Mouse (Mus musculus) CH12.LX (cell line): ENCODE results near the gene Gpx6. TPM values are rescaled to one million over a fixed set of nuclear protein-coding genes. Genes with fewer than 3 reads are reported as not detected.

Experiments
- DNase-seq: peaks from one replicate; pipeline ENCODE4 v3.0.0-alpha.2; 2013; ENCODE audit errors: extremely low read depth
- H3K27ac ChIP-seq: 2 replicates; pipeline ENCODE4 v1.5.1; 2012; ENCODE audit warnings: low read depth, mild to moderate bottlenecking, control low read depth, moderate library complexity; ENCODE audit not compliant: insufficient read depth
- H3K27me3 ChIP-seq: replicated peaks from 2 replicates; pipeline ENCODE3; 2012; ENCODE audit warnings: inconsistent platforms
- H3K36me3 ChIP-seq, 2 experiments: replicated peaks in 1 of 2; 2 replicates each; pipeline versions ENCODE3 to v1.6.1; 2012; ENCODE audit warnings: inconsistent platforms in 1 of 2, low read length in 1 of 2, mild to moderate bottlenecking in 1 of 2, mixed read lengths in 1 of 2, moderate library complexity in 1 of 2; ENCODE audit not compliant: control insufficient read depth in 1 of 2, insufficient read depth in 1 of 2
- H3K4me1 ChIP-seq, 2 experiments: 2 replicates each; pipeline ENCODE4 v1.6.1; 2012; ENCODE audit warnings: inconsistent platforms in 1 of 2, moderate library complexity in 1 of 2; ENCODE audit not compliant: insufficient read depth in 2 of 2, control insufficient read depth in 1 of 2
- H3K4me2 ChIP-seq: 2 replicates; pipeline ENCODE4 v1.6.1; 2012; ENCODE audit warnings: low read depth, mild to moderate bottlenecking, control low read depth; ENCODE audit not compliant: poor library complexity, insufficient read depth, severe bottlenecking
- H3K4me3 ChIP-seq, 3 experiments: fragments of 150-350 bp in 1 of 3; sonication (generic) in 1 of 3; replicated peaks in 1 of 3; 2 replicates each; pipeline versions ENCODE3 to v1.5.1; 2011 to 2012; ENCODE audit warnings: low read depth in 2 of 3, low read length in 2 of 3, mild to moderate bottlenecking in 2 of 3, moderate library complexity in 2 of 3, control low read depth in 1 of 3, improper control_type of control experiment in 1 of 3, inconsistent platforms in 1 of 3, mixed read lengths in 1 of 3; ENCODE audit not compliant: poor library complexity in 1 of 3
- H3K79me2 ChIP-seq: replicated peaks from 2 replicates; pipeline ENCODE4 v1.6.1; 2012; ENCODE audit warnings: mild to moderate bottlenecking, moderate library complexity; ENCODE audit not compliant: control insufficient read depth, poor library complexity, insufficient read depth, severe bottlenecking; ENCODE audit errors: extremely low read depth
- H3K9ac ChIP-seq: 2 replicates; pipeline ENCODE4 v1.6.1; 2012; ENCODE audit warnings: low read depth, mild to moderate bottlenecking, control low read depth, moderate library complexity; ENCODE audit not compliant: insufficient read depth
- H3K9me3 ChIP-seq: replicated peaks from 2 replicates; pipeline ENCODE3; 2012; ENCODE audit warnings: low read length, inconsistent platforms, mixed read lengths
- BHLHE40 ChIP-seq: IDR thresholded peaks from 2 replicates; pipeline ENCODE4 v1.6.1; 2011; ENCODE audit warnings: mild to moderate bottlenecking, low read depth, low read length, improper control_type of control experiment
- CHD2 ChIP-seq: IDR thresholded peaks from 2 replicates; pipeline ENCODE4 v1.6.1; 2011; ENCODE audit warnings: low read length, improper control_type of control experiment
- EP300 ChIP-seq: IDR thresholded peaks from 2 replicates; pipeline ENCODE4 v1.6.1; 2011; ENCODE audit warnings: low read length, improper control_type of control experiment
- ETS1 ChIP-seq: conservative IDR thresholded peaks from 2 replicates; pipeline ENCODE4 v1.6.1; 2012; ENCODE audit warnings: low read depth, mild to moderate bottlenecking, inconsistent platforms, low read length, improper control_type of control experiment, moderate library complexity
- HCFC1 ChIP-seq: IDR thresholded peaks from 2 replicates; pipeline ENCODE4 v1.6.1; 2012; ENCODE audit warnings: low read depth, mild to moderate bottlenecking, inconsistent platforms, low read length, improper control_type of control experiment
- JUND ChIP-seq: conservative IDR thresholded peaks from 2 replicates; pipeline ENCODE4 v1.6.1; 2011; ENCODE audit warnings: low read depth, low read length, improper control_type of control experiment
- KAT2A ChIP-seq: IDR thresholded peaks from 2 replicates; pipeline ENCODE4 v1.6.1; 2012; ENCODE audit warnings: low read length, improper control_type of control experiment, inconsistent platforms; ENCODE audit not compliant: insufficient replicate concordance
- MAZ ChIP-seq: IDR thresholded peaks from 2 replicates; pipeline ENCODE4 v1.6.1; 2012; ENCODE audit warnings: low read depth, mild to moderate bottlenecking, inconsistent platforms, low read length, improper control_type of control experiment, moderate library complexity
- MXI1 ChIP-seq: IDR thresholded peaks from 2 replicates; pipeline ENCODE4 v1.6.1; 2011; ENCODE audit warnings: mild to moderate bottlenecking, low read depth, low read length, improper control_type of control experiment
- MYC ChIP-seq: IDR thresholded peaks from 2 replicates; pipeline ENCODE4 v1.6.1; 2011; ENCODE audit warnings: low read depth, mild to moderate bottlenecking, improper control_type of control experiment, low read length
- NELFE ChIP-seq: IDR thresholded peaks from 2 replicates; pipeline ENCODE4 v1.6.1; 2011; ENCODE audit warnings: low read depth, low read length, improper control_type of control experiment
- POLR2A ChIP-seq: IDR thresholded peaks from 2 replicates; pipeline ENCODE4 v1.6.1; 2011; ENCODE audit warnings: low read depth, mild to moderate bottlenecking, improper control_type of control experiment, low read length
- POLR2AphosphoS2 ChIP-seq: IDR thresholded peaks from 2 replicates; pipeline ENCODE4 v1.6.1; 2011; ENCODE audit warnings: low read depth, low read length, improper control_type of control experiment
- RCOR1 ChIP-seq: conservative IDR thresholded peaks from 2 replicates; pipeline ENCODE4 v1.6.1; 2012; ENCODE audit warnings: low read depth, mild to moderate bottlenecking, inconsistent platforms, low read length, improper control_type of control experiment
- SIN3A ChIP-seq: IDR thresholded peaks from 2 replicates; pipeline ENCODE4 v1.6.1; 2012; ENCODE audit warnings: low read length, improper control_type of control experiment, inconsistent platforms
- SMC3 ChIP-seq: IDR thresholded peaks from 2 replicates; pipeline ENCODE4 v1.6.1; 2011; ENCODE audit warnings: low read depth, low read length, improper control_type of control experiment
- TCF12 ChIP-seq: IDR thresholded peaks from 2 replicates; pipeline ENCODE4 v1.6.1; 2014; ENCODE audit warnings: low read depth, mild to moderate bottlenecking, inconsistent platforms, low read length, improper control_type of control experiment
- USF2 ChIP-seq: conservative IDR thresholded peaks from 2 replicates; pipeline ENCODE4 v1.6.1; 2011; ENCODE audit warnings: low read depth, low read length, improper control_type of control experiment
- ZKSCAN1 ChIP-seq: IDR thresholded peaks from 2 replicates; pipeline ENCODE4 v1.6.1; 2012; ENCODE audit warnings: low read depth, inconsistent platforms, low read length, improper control_type of control experiment, borderline replicate concordance
- dilution Hi-C: fragments of 300-500 bp; cut with MboI; formaldehyde crosslinking; loops from 2 replicates; pipeline ENCODE4 v1.14.3; 2020; ENCODE audit warnings: low sequenced_read_pairs; ENCODE audit not compliant: extremely low pct_unique_long_range_greater_than_20kb, extremely low pct_ligation_motif_present
- in situ Hi-C: fragments of 300-500 bp; cut with MboI; formaldehyde crosslinking; loops from 3 replicates; pipeline ENCODE4 v1.14.3; 2019; ENCODE audit warnings: low sequenced_read_pairs, low pct_ligation_motif_present, low pct_unique_long_range_greater_than_20kb, mixed read lengths
- polyA plus RNA-seq: library from polyadenylated mRNA; unstranded; fragments of >175 nt; gene quantifications from 2 replicates; pipeline ENCODE4 v1.2.1, GENCODE M21; 2012; ENCODE audit warnings: low read depth; ENCODE audit not compliant: insufficient read length
- total RNA-seq, 2 experiments: library from RNA; depleted of rRNA; stranded (reverse); fragments of 300-350 nt in 1 of 2; fragments of >200 nt in 1 of 2; gene quantifications; 2 replicates each; pipeline ENCODE4 v1.2.3; 2012 to 2014

The Gpx6 gene
- total RNA-seq (2012; rRNA removed) (0.29 TPM in 1 of 2 replicates, not detected in the other), total RNA-seq (2014; rRNA removed) (1.3 and 1.4 TPM in 2 replicates), polyA plus RNA-seq (1.2 and 2.2 TPM in 2 replicates)

DNA sequence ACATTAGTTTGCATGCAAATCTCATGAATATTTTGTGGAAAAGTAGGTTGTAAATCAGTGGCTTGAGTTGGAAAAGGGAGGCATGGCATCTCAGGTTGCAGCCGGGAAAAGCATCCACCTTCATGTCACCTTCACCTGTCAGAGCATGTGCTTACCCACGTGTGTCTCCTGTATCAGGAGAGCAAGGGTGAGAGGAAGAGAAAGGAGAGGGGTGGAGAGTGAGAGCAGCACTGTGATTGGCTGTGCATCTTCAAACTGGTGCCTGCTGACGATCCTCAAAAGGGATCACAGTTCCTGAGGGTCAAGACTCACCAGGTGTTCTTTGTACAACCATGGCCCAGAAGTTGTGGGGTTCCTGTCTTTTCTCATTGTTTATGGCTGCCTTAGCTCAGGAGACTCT is at the start of gene Gpx6:
TSS of gene Gpx6 (plus strand) at position 200 of the 400 bp plus-strand sequence.
- H3K9ac ChIP-seq = no peak within 1 kb of the TSS
- no peaks in the 10 kb centered on the region for H3K79me2 ChIP-seq
- in situ Hi-C loops = no loop called here
- no peaks in the 10 kb centered on the region for H3K27me3 ChIP-seq
- TF ChIP-seq HCFC1 (no peak), POLR2A (no peak), ZKSCAN1 (no peak), KAT2A (no peak), JUND (no peak), SIN3A (no peak), MAZ (no peak), POLR2AphosphoS2 (no peak), EP300 (no peak), ETS1 (no peak), SMC3 (no peak), TCF12 (no peak), RCOR1 (no peak), NELFE (no peak), CHD2 (no peak), MYC (no peak), USF2 (no peak)
- no peak for DNase-seq
- no peaks in the 10 kb centered on the region for H3K36me3 ChIP-seq
- H3K9me3 ChIP-seq = no peaks in the 10 kb centered on the region
- no peak within 1 kb of the TSS for H3K27ac ChIP-seq
- dilution Hi-C loops = no loop called here
- peaks cover 4 to 16% of the 10 kb centered on the region in 2 experiments; a peak in 3 of 4 replicates for H3K4me1 ChIP-seq
- H3K4me3 ChIP-seq = no peak within 1 kb of the TSS
- no peak within 1 kb of the TSS for H3K4me2 ChIP-seq

DNA sequence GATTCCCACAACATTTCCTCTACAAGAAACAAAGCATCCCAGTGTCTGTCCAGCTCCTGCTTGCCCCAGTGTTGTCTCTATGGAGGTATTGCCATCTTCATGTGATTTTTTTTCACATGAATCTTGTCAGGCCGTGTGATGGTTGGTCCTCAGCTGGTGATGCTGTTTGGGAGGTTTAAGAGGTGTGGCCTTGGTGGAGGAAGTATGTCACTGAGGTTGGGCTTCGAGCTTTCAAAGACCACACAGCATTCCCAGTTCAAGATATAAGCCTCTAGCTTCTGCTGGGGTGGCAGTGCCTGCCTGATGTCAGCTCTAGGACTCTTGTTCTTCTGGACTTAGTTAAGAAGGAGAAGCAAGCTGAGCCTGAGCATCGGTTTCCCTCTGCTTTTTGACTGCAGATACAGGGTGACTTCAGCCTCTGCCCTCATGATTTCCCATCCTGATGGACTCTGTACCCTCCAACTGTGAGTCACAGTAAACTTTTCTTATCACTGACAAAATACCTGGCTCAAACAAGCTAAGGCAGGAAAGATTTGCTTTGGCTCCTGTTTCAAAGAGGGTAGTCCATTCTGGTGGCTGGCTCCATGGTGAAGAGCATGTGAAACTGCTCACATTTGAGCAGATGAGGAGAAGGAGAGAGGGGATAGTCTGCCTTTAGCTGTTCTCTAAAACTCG is 49.0 kb upstream of the Gpx6 start:
- dilution Hi-C loops = no loop called here

More for the DNA sequence above, 49.0 kb upstream of the Gpx6 start:
- Histone ChIP-seq H3K4me3 (peak overlapping the region in 1 of 3 experiments; percentile 28), H3K27ac (no peak overlapping the region), H3K9me3 (peaks cover 2% of the 10 kb centered on the region), H3K9ac (no peak overlapping the region), H3K36me3 (no peaks in the 10 kb centered on the region), H3K79me2 (no peaks in the 10 kb centered on the region), H3K4me1 (peaks cover 2 to 32% of the 10 kb centered on the region in 2 experiments; a peak in 3 of 4 replicates), H3K27me3 (peaks cover 4% of the 10 kb centered on the region), H3K4me2 (no peak overlapping the region)
- in situ Hi-C loops = no loop called here
- no peak for DNase-seq
- TF ChIP-seq SIN3A = no peak
- no peak for TF ChIP-seq BHLHE40
- TF ChIP-seq MAZ = no peak
- TF ChIP-seq SMC3 = no peak
- no peak for TF ChIP-seq MXI1
